Mouse (Mus musculus): ENCODE data around the gene Atp2b4. TPM values are rescaled to one million over a fixed set of nuclear protein-coding genes. Genes with fewer than 3 reads are reported as not detected.

Gene Atp2b4
- polyA plus RNA-seq, 1 experiment from 2014 or later: 13.5 TPM

DNA sequence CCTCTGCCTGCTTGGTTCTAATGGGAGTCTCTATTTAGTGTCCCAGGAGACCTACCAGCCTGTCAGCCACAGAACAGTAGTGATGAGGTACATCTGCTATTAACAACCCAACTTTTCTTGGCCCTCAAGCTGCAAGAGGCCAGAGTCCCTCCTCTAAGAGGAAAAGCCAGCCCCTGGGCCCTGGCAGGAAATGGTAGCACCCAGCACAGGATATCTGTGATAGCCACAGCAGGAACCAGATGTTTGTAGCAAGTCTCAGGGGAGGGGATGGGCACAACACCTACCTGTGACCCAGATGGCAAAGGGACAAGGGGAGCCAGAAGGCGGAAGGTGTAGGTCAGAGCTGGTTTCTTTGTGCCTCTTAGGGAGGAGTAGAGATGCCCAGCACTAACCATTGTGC lies 106.0 kb downstream of the Atp2b4 start:
- H3K9me3 ChIP-seq (ENCODE audit: control insufficient read depth, low read length): no peaks in the 10 kb centered on the region
- 64% methylated on average over 1 of the region's 1 CpGs for WGBS
- no peak overlapping the region for H3K4me3 ChIP-seq (ENCODE audit: low read depth, low read length)
- no peaks in the 10 kb centered on the region for H3K27me3 ChIP-seq (ENCODE audit: control insufficient read depth, insufficient read depth, low read length)
- ATAC-seq (ENCODE audit: low FRiP score, low TSS enrichment) (no peak), DNase-seq (ENCODE audit: low spot score) (no peak)
- TF ChIP-seq CTCF (IDR thresholded peaks at IDR 0.05; ENCODE audit: low read depth) (no peak), EP300 (optimal IDR thresholded peaks at IDR 0.05) (no peak)
- H3K27ac ChIP-seq (replicated peaks): peak overlapping the region; percentile 83
- no peak overlapping the region for H3K4me2 ChIP-seq (replicated peaks; ENCODE audit: low read depth)
- no peak overlapping the region for H3K9ac ChIP-seq (ENCODE audit: low read length)
- H3K36me3 ChIP-seq (ENCODE audit: control insufficient read depth, insufficient read depth, low read length): no peaks in the 10 kb centered on the region; the same call in 1 of the 2 replicates
- peaks cover 15% of the 10 kb centered on the region for H3K4me1 ChIP-seq (replicated peaks; ENCODE audit: control insufficient read depth, insufficient read depth)

DNA sequence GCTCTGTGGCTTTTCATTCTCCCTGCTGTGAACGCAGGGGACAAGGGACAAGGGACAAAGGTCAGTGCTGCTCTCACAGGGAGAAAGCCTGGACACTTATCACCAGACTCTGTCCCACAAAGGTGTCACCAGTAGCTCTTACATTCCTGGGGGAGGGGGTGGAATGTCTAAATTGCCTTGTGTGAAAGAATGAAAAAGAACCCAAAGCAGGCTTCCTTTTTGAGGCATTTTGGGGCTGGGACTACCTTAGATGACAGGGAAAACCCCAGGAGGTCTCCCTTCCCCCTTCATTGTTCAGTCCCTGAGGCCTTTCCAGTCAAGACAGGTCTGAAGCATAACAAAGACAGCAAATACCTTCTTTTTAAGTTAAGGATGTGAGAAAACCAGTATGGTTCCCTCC lies 106.5 kb downstream of the Atp2b4 start:
- H3K4me1 ChIP-seq (replicated peaks; ENCODE audit: control insufficient read depth, insufficient read depth): peaks cover 15% of the 10 kb centered on the region
- H3K36me3 ChIP-seq (ENCODE audit: control insufficient read depth, insufficient read depth, low read length): no peaks in the 10 kb centered on the region; the same call in 1 of the 2 replicates
- no peak overlapping the region for H3K4me2 ChIP-seq (replicated peaks; ENCODE audit: low read depth)
- no peak overlapping the region for H3K9ac ChIP-seq (ENCODE audit: low read length)
- peak; percentile 18; the same call in 1 of the 2 replicates for ATAC-seq (ENCODE audit: low FRiP score, low TSS enrichment)
- 10% methylated on average over 1 of the region's 1 CpGs for WGBS
- no peaks in the 10 kb centered on the region for H3K27me3 ChIP-seq (ENCODE audit: control insufficient read depth, insufficient read depth, low read length)
- H3K4me3 ChIP-seq (ENCODE audit: low read depth, low read length): no peak overlapping the region
- H3K9me3 ChIP-seq (ENCODE audit: control insufficient read depth, low read length): no peaks in the 10 kb centered on the region
- no peak for TF ChIP-seq CTCF (IDR thresholded peaks at IDR 0.05; ENCODE audit: low read depth)
- no peak for TF ChIP-seq EP300 (optimal IDR thresholded peaks at IDR 0.05)
- DNase-seq (ENCODE audit: low spot score): no peak
- peak overlapping the region; percentile 83; the same call in 1 of the 2 replicates for H3K27ac ChIP-seq (replicated peaks)

DNA sequence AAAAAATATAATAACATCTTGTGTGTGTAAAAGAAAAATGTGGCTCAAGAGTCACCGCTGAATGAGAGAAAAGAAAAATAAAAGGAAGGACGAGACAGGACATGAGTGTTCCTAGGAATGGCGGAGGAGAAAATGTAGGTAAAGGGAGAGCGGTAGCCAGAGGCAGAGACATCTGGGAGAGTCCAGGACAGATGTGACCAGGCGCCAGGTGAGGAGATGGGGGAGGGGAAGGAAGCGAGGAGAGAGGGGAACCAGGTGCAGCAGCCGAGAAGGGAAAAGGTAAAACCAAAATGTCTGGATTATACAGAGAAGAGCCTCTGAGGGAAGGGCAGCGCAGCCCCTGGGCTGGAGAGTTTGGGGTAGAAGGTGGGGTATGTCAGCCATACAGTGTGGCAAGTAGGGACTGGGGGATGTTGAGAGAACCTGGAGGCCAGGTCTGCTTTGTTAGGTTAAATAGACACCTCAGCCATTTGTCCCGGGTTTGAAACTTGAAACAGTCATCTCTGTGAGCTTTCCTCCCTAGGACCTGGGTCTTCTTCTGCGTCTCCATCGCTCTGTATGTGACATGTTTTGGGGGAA lies 107.2 kb downstream of the Atp2b4 start:
- no peak for TF ChIP-seq CTCF (IDR thresholded peaks at IDR 0.05; ENCODE audit: low read depth)
- TF ChIP-seq EP300 (optimal IDR thresholded peaks at IDR 0.05): no peak
- Histone ChIP-seq H3K36me3 (ENCODE audit: control insufficient read depth, insufficient read depth, low read length) (no peaks in the 10 kb centered on the region; the same call in 1 of the 2 replicates), H3K9me3 (ENCODE audit: control insufficient read depth, low read length) (no peaks in the 10 kb centered on the region), H3K4me1 (replicated peaks; ENCODE audit: control insufficient read depth, insufficient read depth) (peaks cover 15% of the 10 kb centered on the region), H3K4me2 (replicated peaks; ENCODE audit: low read depth) (no peak overlapping the region), H3K27me3 (ENCODE audit: control insufficient read depth, insufficient read depth, low read length) (no peaks in the 10 kb centered on the region), H3K9ac (ENCODE audit: low read length) (no peak overlapping the region), H3K27ac (replicated peaks) (peak overlapping the region; percentile 83; the same call in 1 of the 2 replicates), H3K4me3 (ENCODE audit: low read depth, low read length) (no peak overlapping the region)
- ATAC-seq (ENCODE audit: low FRiP score, low TSS enrichment) (no peak), DNase-seq (ENCODE audit: low spot score) (no peak)
- WGBS: 69% methylated on average over 11 of the region's 11 CpGs

DNA sequence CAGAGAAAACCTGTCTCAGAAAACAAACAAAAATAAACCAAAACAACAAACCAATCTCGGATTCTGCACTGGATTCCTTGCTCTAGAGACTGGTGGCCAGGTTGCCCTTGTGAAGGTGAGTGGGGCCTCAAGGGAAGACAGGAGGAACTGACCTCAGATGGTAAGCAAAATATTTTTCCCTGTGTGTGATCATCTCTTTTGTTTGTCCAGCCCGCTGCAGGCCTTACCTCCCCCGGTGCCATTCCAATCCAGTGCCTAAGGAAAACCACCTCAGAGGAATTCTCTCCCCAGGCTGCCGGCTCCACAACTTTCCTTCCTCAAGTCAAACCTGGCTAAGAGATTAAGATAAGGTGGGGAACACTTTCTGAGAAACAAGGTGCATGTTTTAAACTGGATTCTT lies 108.6 kb downstream of the Atp2b4 start:
- ATAC-seq (ENCODE audit: low FRiP score, low TSS enrichment) (no peak), DNase-seq (ENCODE audit: low spot score) (no peak)
- H3K27me3 ChIP-seq (ENCODE audit: control insufficient read depth, insufficient read depth, low read length): no peaks in the 10 kb centered on the region
- no peaks in the 10 kb centered on the region for H3K36me3 ChIP-seq (ENCODE audit: control insufficient read depth, insufficient read depth, low read length)
- H3K4me1 ChIP-seq (replicated peaks; ENCODE audit: control insufficient read depth, insufficient read depth): peaks cover 15% of the 10 kb centered on the region
- no peak overlapping the region for H3K27ac ChIP-seq (replicated peaks)
- no peak overlapping the region for H3K4me3 ChIP-seq (ENCODE audit: low read depth, low read length)
- TF ChIP-seq EP300 (optimal IDR thresholded peaks at IDR 0.05): no peak
- no peak for TF ChIP-seq CTCF (IDR thresholded peaks at IDR 0.05; ENCODE audit: low read depth)
- no peaks in the 10 kb centered on the region for H3K9me3 ChIP-seq (ENCODE audit: control insufficient read depth, low read length)
- no peak overlapping the region for H3K9ac ChIP-seq (ENCODE audit: low read length)
- no peak overlapping the region for H3K4me2 ChIP-seq (replicated peaks; ENCODE audit: low read depth)
- WGBS: 51% methylated on average over 4 of the region's 4 CpGs

DNA sequence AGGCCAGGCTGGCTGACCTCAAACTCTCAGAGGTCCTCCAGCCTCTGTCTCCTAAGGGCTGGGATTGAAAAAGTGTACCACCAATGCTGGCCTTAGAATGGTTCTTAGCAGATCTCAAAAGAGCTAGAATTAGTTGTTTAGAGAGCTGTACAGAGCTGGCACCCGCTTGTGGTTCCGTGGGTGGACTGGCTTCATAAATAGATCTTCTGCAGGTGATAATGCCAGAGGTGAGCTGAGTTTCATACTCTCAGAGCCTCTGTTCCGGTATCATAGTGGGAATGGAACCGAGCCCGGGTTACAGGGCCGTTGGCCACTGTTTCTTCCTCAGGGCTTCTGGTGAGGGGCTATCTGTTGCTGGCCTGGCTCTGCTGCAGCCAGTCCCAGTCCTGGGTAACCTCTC lies 109.8 kb downstream of the Atp2b4 start:
- WGBS: 93% methylated on average over 6 of the region's 6 CpGs
- DNase-seq (ENCODE audit: low spot score) (no peak), ATAC-seq (ENCODE audit: low FRiP score, low TSS enrichment) (no peak)
- H3K27me3 ChIP-seq (ENCODE audit: control insufficient read depth, insufficient read depth, low read length): no peaks in the 10 kb centered on the region
- no peak overlapping the region for H3K9ac ChIP-seq (ENCODE audit: low read length)
- no peaks in the 10 kb centered on the region for H3K9me3 ChIP-seq (ENCODE audit: control insufficient read depth, low read length)
- no peak overlapping the region for H3K4me3 ChIP-seq (ENCODE audit: low read depth, low read length)
- H3K36me3 ChIP-seq (ENCODE audit: control insufficient read depth, insufficient read depth, low read length): no peaks in the 10 kb centered on the region
- H3K27ac ChIP-seq (replicated peaks): no peak overlapping the region
- TF ChIP-seq CTCF (IDR thresholded peaks at IDR 0.05; ENCODE audit: low read depth) (no peak), EP300 (optimal IDR thresholded peaks at IDR 0.05) (no peak)
- H3K4me1 ChIP-seq (replicated peaks; ENCODE audit: control insufficient read depth, insufficient read depth): peaks cover 13% of the 10 kb centered on the region
- no peak overlapping the region for H3K4me2 ChIP-seq (replicated peaks; ENCODE audit: low read depth)

DNA sequence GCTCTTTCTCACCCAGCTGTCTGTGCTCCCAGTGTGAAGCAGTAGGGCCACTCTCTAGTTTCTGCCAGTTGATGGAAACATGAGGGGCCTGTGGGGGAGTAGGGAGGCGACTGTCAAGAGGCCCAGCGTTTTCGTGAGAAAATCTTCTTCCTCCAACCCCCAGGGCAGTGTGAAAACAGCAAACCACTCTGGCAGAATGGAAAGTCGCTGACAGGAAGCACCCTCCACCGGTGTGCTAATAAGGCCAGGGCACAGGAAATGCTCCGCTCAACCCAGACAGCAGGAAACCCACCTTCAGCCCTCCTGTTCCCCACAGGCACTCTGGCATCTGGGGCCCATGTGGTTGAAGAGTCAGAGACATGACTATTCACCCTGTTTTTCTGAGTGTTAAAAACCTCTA lies 110.9 kb downstream of the Atp2b4 start, which contains the start of gene Lax1:
TSS of gene Lax1 (minus strand) at position 212 of the 400 bp plus-strand sequence.
- Histone ChIP-seq H3K4me2 (replicated peaks; ENCODE audit: low read depth) (no peak within 1 kb of the TSS), H3K27ac (replicated peaks) (no peak within 1 kb of the TSS), H3K4me3 (ENCODE audit: low read depth, low read length) (no peak within 1 kb of the TSS), H3K9me3 (ENCODE audit: control insufficient read depth, low read length) (no peaks in the 10 kb centered on the region), H3K36me3 (ENCODE audit: control insufficient read depth, insufficient read depth, low read length) (no peaks in the 10 kb centered on the region), H3K27me3 (ENCODE audit: control insufficient read depth, insufficient read depth, low read length) (no peaks in the 10 kb centered on the region), H3K4me1 (replicated peaks; ENCODE audit: control insufficient read depth, insufficient read depth) (peaks cover 7% of the 10 kb centered on the region), H3K9ac (ENCODE audit: low read length) (no peak within 1 kb of the TSS)
- DNase-seq (ENCODE audit: low spot score) (no peak), ATAC-seq (ENCODE audit: low FRiP score, low TSS enrichment) (no peak)
- TF ChIP-seq CTCF (IDR thresholded peaks at IDR 0.05; ENCODE audit: low read depth) (no peak), EP300 (optimal IDR thresholded peaks at IDR 0.05) (no peak)
- WGBS: 39% methylated on average over 6 of the region's 6 CpGs
